Mouse (Mus musculus) megakaryocyte, embryonic 14.5 days (primary cell): Measurements from ENCODE around the gene Speg. TPM values are rescaled to one million over a fixed set of nuclear protein-coding genes. Genes with fewer than 3 reads are reported as not detected.

Experiments used
- H3K27me3 ChIP-seq: replicated peaks from 2 replicates; pipeline ENCODE3; 2012; ENCODE audit warnings: inconsistent platforms
- H3K36me3 ChIP-seq: replicated peaks from 2 replicates; pipeline ENCODE3; 2012; ENCODE audit warnings: low read length, inconsistent platforms, mixed read lengths
- H3K4me1 ChIP-seq: 2 replicates; pipeline ENCODE4 v1.6.1; 2012; ENCODE audit warnings: inconsistent platforms
- H3K4me3 ChIP-seq: replicated peaks from 2 replicates; pipeline ENCODE3; 2012; ENCODE audit warnings: moderate library complexity, mild to moderate bottlenecking, inconsistent platforms
- H3K9me3 ChIP-seq: 2 replicates; pipeline ENCODE4 v1.6.1; 2012; ENCODE audit warnings: inconsistent platforms
- FLI1 ChIP-seq: IDR thresholded peaks from 2 replicates; pipeline ENCODE4 v1.6.1; 2012; ENCODE audit warnings: low read length, inconsistent platforms, mixed read lengths
- GATA1 ChIP-seq: IDR thresholded peaks from 3 replicates; pipeline ENCODE4 v1.6.1; 2012; ENCODE audit warnings: mixed read lengths, low read length, inconsistent platforms, borderline replicate concordance
- polyA plus RNA-seq: library from polyadenylated mRNA; stranded (reverse); fragments of >175 nt; gene quantifications from 2 replicates; pipeline ENCODE4 v1.2.3, GENCODE M21; 2012; ENCODE audit warnings: low replicate concordance; ENCODE audit not compliant: insufficient read depth

The Speg gene
- polyA plus RNA-seq, 1 experiment, result 48.7 TPM

GRCm38 (mm10) chr1:75457710-75458024 is 82.6 kb downstream of the Speg start:
- peaks cover 58% of the 10 kb centered on the region for H3K4me1 ChIP-seq
- H3K36me3 ChIP-seq, result no peaks in the 10 kb centered on the region
- H3K9me3 ChIP-seq, result peaks cover 4% of the 10 kb centered on the region; the same call in 1 of the 2 replicates
- H3K4me3 ChIP-seq, result peak overlapping the region; percentile 83
- peaks cover 85% of the 10 kb centered on the region for H3K27me3 ChIP-seq
- TF ChIP-seq FLI1 (no peak), GATA1 (no peak)

GRCm38 (mm10) chr1:75458025-75458788 is 83.1 kb downstream of the Speg start:
- H3K9me3 ChIP-seq, result peaks cover 4% of the 10 kb centered on the region; the same call in 1 of the 2 replicates
- H3K4me3 ChIP-seq, result peak overlapping the region; percentile 83

DNA sequence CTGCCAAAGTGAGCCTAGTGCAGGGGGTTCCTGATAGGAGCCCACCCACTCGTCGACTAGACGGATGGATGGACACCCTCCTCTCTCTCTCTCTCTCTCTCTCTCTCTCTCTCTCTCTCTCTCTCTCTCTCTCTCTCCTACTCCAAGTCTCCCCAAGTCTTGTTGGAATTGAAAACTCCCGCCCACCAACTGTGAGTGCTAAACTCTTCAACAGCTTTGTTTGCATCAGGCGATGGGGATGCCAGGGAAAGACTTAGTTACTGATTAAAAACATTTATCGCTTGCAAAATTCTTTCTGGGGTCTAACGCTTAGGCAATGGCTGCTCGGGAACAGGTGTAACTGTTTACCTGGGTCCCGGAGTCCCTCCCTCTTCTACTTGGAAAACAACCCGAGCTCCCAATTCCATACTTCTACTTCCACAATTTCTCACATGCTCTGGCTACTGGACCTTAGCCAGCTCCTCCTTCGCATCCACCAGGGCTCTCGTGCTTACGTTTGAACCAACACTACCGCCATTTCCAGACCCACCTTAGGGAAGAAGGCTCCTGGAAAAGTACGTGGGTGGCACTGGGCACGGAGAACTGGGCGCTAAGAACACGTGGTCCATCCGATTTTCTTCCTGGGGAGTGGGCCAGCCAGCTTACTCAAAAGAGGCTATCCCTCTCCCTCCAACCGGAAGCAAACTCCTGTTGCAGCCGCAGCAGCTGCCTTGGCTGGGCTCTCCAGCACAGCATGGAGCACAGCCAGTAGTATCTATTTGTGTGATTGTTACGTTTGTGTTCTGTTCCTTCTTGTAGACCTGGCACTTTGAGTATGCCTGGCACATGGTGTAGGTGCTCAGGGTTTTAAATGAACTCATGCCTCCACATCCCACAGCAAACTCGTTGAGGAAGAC is 83.9 kb downstream of the Speg start:
- TF ChIP-seq FLI1, result no peak
- TF ChIP-seq GATA1, result no peak
- H3K36me3 ChIP-seq, result no peaks in the 10 kb centered on the region
- peaks cover 84% of the 10 kb centered on the region for H3K27me3 ChIP-seq
- peaks cover 4% of the 10 kb centered on the region; the same call in 1 of the 2 replicates for H3K9me3 ChIP-seq
- peaks cover 62% of the 10 kb centered on the region for H3K4me1 ChIP-seq
- H3K4me3 ChIP-seq, result peak overlapping the region; percentile 83

More at GRCm38 (mm10) chr1:75458025-75458788, 83.1 kb downstream of the Speg start:
- H3K4me1 ChIP-seq, result peaks cover 57% of the 10 kb centered on the region
- no peaks in the 10 kb centered on the region for H3K36me3 ChIP-seq
- H3K27me3 ChIP-seq, result peaks cover 84% of the 10 kb centered on the region
- TF ChIP-seq GATA1, result no peak
- no peak for TF ChIP-seq FLI1

DNA sequence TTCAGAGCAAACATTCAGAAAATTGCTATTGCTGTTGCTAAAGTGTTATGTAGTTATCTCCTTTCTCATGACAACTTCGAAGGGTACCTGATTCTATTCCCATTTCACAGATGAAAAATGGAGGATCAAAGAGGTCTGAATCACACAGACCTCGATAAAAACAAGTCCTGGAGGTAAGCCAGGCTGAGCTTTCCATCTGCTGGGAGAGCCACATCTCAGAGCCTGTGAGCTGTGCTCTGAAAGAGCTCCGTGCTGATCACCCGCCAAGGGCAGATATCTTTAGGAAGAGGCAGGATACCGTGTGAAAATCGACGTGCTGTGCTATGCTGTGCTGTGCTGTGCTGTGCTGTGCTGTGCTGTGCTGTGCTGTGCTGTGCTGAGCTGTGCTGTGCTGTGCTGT is 85.2 kb downstream of the Speg start:
- no peak overlapping the region for H3K4me3 ChIP-seq
- H3K4me1 ChIP-seq, result peaks cover 67% of the 10 kb centered on the region
- no peaks in the 10 kb centered on the region for H3K36me3 ChIP-seq
- TF ChIP-seq FLI1 (no peak), GATA1 (no peak)
- H3K9me3 ChIP-seq, result peaks cover 4% of the 10 kb centered on the region; the same call in 1 of the 2 replicates
- peaks cover 85% of the 10 kb centered on the region for H3K27me3 ChIP-seq

- Histone ChIP-seq H3K9me3 (peaks cover 4% of the 10 kb centered on the region; the same call in 1 of the 2 replicates), H3K36me3 (no peaks in the 10 kb centered on the region), H3K4me3 (no peak overlapping the region), H3K27me3 (peaks cover 83% of the 10 kb centered on the region), H3K4me1 (peaks cover 60% of the 10 kb centered on the region)
- TF ChIP-seq GATA1 (no peak), FLI1 (no peak)
Measured at GRCm38 (mm10) chr1:75462636-75463035, 87.5 kb downstream of the Speg start.

- Histone ChIP-seq H3K4me1 (peaks cover 53% of the 10 kb centered on the region), H3K9me3 (peaks cover 4% of the 10 kb centered on the region; the same call in 1 of the 2 replicates), H3K27me3 (peaks cover 83% of the 10 kb centered on the region)
Measured at GRCm38 (mm10) chr1:75463652-75464204, 88.6 kb downstream of the Speg start.

GRCm38 (mm10) chr1:75467215-75467927 is 92.3 kb downstream of the Speg start:
- H3K4me3 ChIP-seq, result peak overlapping the region; percentile 64
- no peak for TF ChIP-seq GATA1
- H3K27me3 ChIP-seq, result peaks cover 94% of the 10 kb centered on the region
- no peaks in the 10 kb centered on the region for H3K36me3 ChIP-seq
- no peaks in the 10 kb centered on the region for H3K9me3 ChIP-seq
- H3K4me1 ChIP-seq, result peaks cover 36% of the 10 kb centered on the region

More at GRCm38 (mm10) chr1:75463652-75464204, 88.6 kb downstream of the Speg start:
- H3K36me3 ChIP-seq, result no peaks in the 10 kb centered on the region
- H3K4me3 ChIP-seq, result no peak overlapping the region
- TF ChIP-seq GATA1, result no peak
- no peak for TF ChIP-seq FLI1

DNA sequence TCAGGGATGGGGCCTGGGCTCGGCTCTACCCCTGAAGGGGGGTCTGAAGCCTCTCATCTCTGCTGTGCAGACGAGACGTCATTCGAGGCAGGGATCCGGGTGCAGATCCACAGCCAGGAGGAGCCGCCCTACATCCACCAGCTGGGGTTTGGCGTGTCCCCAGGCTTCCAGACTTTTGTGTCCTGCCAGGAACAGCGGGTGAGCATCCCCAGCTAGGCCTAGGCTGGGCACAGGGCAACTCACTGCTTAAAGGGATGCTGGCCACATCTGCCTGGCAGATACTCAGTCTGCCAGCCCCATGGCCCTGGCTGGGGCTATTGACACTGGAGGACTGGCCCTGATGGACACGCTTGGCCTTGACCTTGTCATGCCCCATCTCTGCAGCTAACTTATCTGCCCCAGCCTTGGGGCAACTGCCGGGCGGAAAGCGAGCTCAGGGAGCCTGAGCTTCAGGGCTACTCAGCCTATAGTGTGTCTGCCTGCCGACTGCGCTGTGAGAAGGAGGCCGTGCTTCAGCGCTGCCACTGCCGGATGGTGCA is 94.3 kb downstream of the Speg start:
- Histone ChIP-seq H3K4me1 (peaks cover 21% of the 10 kb centered on the region), H3K27me3 (peaks cover 96% of the 10 kb centered on the region), H3K9me3 (no peaks in the 10 kb centered on the region), H3K36me3 (peaks cover 3% of the 10 kb centered on the region), H3K4me3 (no peak overlapping the region)
- TF ChIP-seq FLI1, result no peak
- TF ChIP-seq GATA1, result no peak

GRCm38 (mm10) chr1:75476441-75476840 is 101.3 kb downstream of the Speg start:
- no peak for TF ChIP-seq GATA1
- H3K9me3 ChIP-seq, result no peaks in the 10 kb centered on the region
- peaks cover 32% of the 10 kb centered on the region for H3K4me1 ChIP-seq
- H3K4me3 ChIP-seq, result no peak overlapping the region
- H3K36me3 ChIP-seq, result peaks cover 27% of the 10 kb centered on the region
- peaks cover 98% of the 10 kb centered on the region for H3K27me3 ChIP-seq
